Mouse (Mus musculus): ENCODE data around the gene Fhl2. TPM values are rescaled to one million over a fixed set of nuclear protein-coding genes. Genes with fewer than 3 reads are reported as not detected.

Fhl2 gene
- total and polyA plus RNA-seq, 2 experiments: 0.28 to 0.39 TPM

- 55% methylated on average over 2 of the region's 2 CpGs for WGBS
- DNase-seq (ENCODE audit: extremely low read depth, low read depth, low spot score): peak; percentile 26
- H3K27ac ChIP-seq (replicated peaks; ENCODE audit: insufficient read depth, low read depth, low read length): no peak overlapping the region
- no peaks in the 10 kb centered on the region; the same call in 1 of the 2 replicates for H3K36me3 ChIP-seq (ENCODE audit: control insufficient read depth, insufficient read depth, low read length)
- no peak for TF ChIP-seq CTCF (IDR thresholded peaks at IDR 0.05; ENCODE audit: low read depth, low read length)
- no peak for TF ChIP-seq POLR2A (IDR thresholded peaks at IDR 0.05; ENCODE audit: extremely low read depth, insufficient read depth, low read length)
- peaks cover 21% of the 10 kb centered on the region; the same call in 1 of the 2 replicates for H3K79me2 ChIP-seq (ENCODE audit: control insufficient read depth, insufficient read depth, low read length)
- H3K9ac ChIP-seq (ENCODE audit: low read depth, low read length): no peak overlapping the region
- H3K27me3 ChIP-seq (ENCODE audit: control insufficient read depth, insufficient read depth, low read length): no peaks in the 10 kb centered on the region
- peaks cover 13% of the 10 kb centered on the region; the same call in 1 of the 2 replicates for H3K4me1 ChIP-seq (ENCODE audit: control insufficient read depth, insufficient read depth, low read length)
- H3K4me3 ChIP-seq (ENCODE audit: insufficient read depth, low read depth, low read length): no peak overlapping the region
Measured at GRCm38 (mm10) chr1:43094206-43094605, 102.6 kb downstream of the Fhl2 start.

GRCm38 (mm10) chr1:43092056-43093015 is 104.4 kb downstream of the Fhl2 start:
- peaks cover 29% of the 10 kb centered on the region; the same call in 1 of the 2 replicates for H3K79me2 ChIP-seq (ENCODE audit: control insufficient read depth, insufficient read depth, low read length)
- H3K4me3 ChIP-seq (ENCODE audit: insufficient read depth, low read depth, low read length): peak overlapping the region; percentile 93
- H3K4me1 ChIP-seq (ENCODE audit: control insufficient read depth, insufficient read depth, low read length): peaks cover 13% of the 10 kb centered on the region; the same call in 1 of the 2 replicates
- TF ChIP-seq CTCF (IDR thresholded peaks at IDR 0.05; ENCODE audit: low read depth, low read length) (no peak), POLR2A (IDR thresholded peaks at IDR 0.05; ENCODE audit: extremely low read depth, insufficient read depth, low read length) (0 out of 2 replicates have a peak, but pooled peaks have one; percentile 19)
- peak overlapping the region; percentile 97 for H3K9ac ChIP-seq (ENCODE audit: low read depth, low read length)
- 4% methylated on average over 99 of the region's 102 CpGs for WGBS
- H3K36me3 ChIP-seq (ENCODE audit: control insufficient read depth, insufficient read depth, low read length): no peaks in the 10 kb centered on the region; the same call in 1 of the 2 replicates
- peak; percentile 67 for DNase-seq (ENCODE audit: extremely low read depth, low read depth, low spot score)
- peak overlapping the region; percentile 91 for H3K27ac ChIP-seq (replicated peaks; ENCODE audit: insufficient read depth, low read depth, low read length)
- no peaks in the 10 kb centered on the region for H3K27me3 ChIP-seq (ENCODE audit: control insufficient read depth, insufficient read depth, low read length)

- 13% methylated on average over 13 of the region's 13 CpGs for WGBS
- Histone ChIP-seq H3K9ac (ENCODE audit: low read depth, low read length) (peak overlapping the region; percentile 97), H3K36me3 (ENCODE audit: control insufficient read depth, insufficient read depth, low read length) (no peaks in the 10 kb centered on the region; the same call in 1 of the 2 replicates), H3K27me3 (ENCODE audit: control insufficient read depth, insufficient read depth, low read length) (no peaks in the 10 kb centered on the region), H3K4me3 (ENCODE audit: insufficient read depth, low read depth, low read length) (peak overlapping the region; percentile 93), H3K4me1 (ENCODE audit: control insufficient read depth, insufficient read depth, low read length) (peaks cover 13% of the 10 kb centered on the region; the same call in 1 of the 2 replicates), H3K27ac (replicated peaks; ENCODE audit: insufficient read depth, low read depth, low read length) (peak overlapping the region; percentile 81), H3K79me2 (ENCODE audit: control insufficient read depth, insufficient read depth, low read length) (peaks cover 35% of the 10 kb centered on the region; the same call in 1 of the 2 replicates)
- peak; percentile 43 for DNase-seq (ENCODE audit: extremely low read depth, low read depth, low spot score)
- TF ChIP-seq CTCF (IDR thresholded peaks at IDR 0.05; ENCODE audit: low read depth, low read length) (no peak), POLR2A (IDR thresholded peaks at IDR 0.05; ENCODE audit: extremely low read depth, insufficient read depth, low read length) (no peak)
Measured at GRCm38 (mm10) chr1:43091306-43092055, 105.3 kb downstream of the Fhl2 start.

- Histone ChIP-seq H3K36me3 (ENCODE audit: control insufficient read depth, insufficient read depth, low read length) (no peaks in the 10 kb centered on the region), H3K27me3 (ENCODE audit: control insufficient read depth, insufficient read depth, low read length) (no peaks in the 10 kb centered on the region), H3K4me1 (ENCODE audit: control insufficient read depth, insufficient read depth, low read length) (peaks cover 13% of the 10 kb centered on the region; the same call in 1 of the 2 replicates), H3K79me2 (ENCODE audit: control insufficient read depth, insufficient read depth, low read length) (peaks cover 41% of the 10 kb centered on the region; the same call in 1 of the 2 replicates), H3K27ac (replicated peaks; ENCODE audit: insufficient read depth, low read depth, low read length) (no peak overlapping the region), H3K4me3 (ENCODE audit: insufficient read depth, low read depth, low read length) (no peak overlapping the region), H3K9ac (ENCODE audit: low read depth, low read length) (no peak overlapping the region)
- DNase-seq (ENCODE audit: extremely low read depth, low read depth, low spot score): no peak
- WGBS: 45% methylated on average over 1 of the region's 1 CpGs
- TF ChIP-seq CTCF (IDR thresholded peaks at IDR 0.05; ENCODE audit: low read depth, low read length) (no peak), POLR2A (IDR thresholded peaks at IDR 0.05; ENCODE audit: extremely low read depth, insufficient read depth, low read length) (no peak)
Measured at GRCm38 (mm10) chr1:43090418-43090817, 106.4 kb downstream of the Fhl2 start.

- Histone ChIP-seq H3K4me3 (ENCODE audit: insufficient read depth, low read depth, low read length) (no peak overlapping the region), H3K27ac (replicated peaks; ENCODE audit: insufficient read depth, low read depth, low read length) (no peak overlapping the region), H3K27me3 (ENCODE audit: control insufficient read depth, insufficient read depth, low read length) (no peaks in the 10 kb centered on the region), H3K79me2 (ENCODE audit: control insufficient read depth, insufficient read depth, low read length) (peaks cover 35% of the 10 kb centered on the region; the same call in 1 of the 2 replicates), H3K9ac (ENCODE audit: low read depth, low read length) (no peak overlapping the region), H3K36me3 (ENCODE audit: control insufficient read depth, insufficient read depth, low read length) (no peaks in the 10 kb centered on the region), H3K4me1 (ENCODE audit: control insufficient read depth, insufficient read depth, low read length) (no peaks in the 10 kb centered on the region; the same call in 1 of the 2 replicates)
- WGBS: 74% methylated on average over 5 of the region's 5 CpGs
- TF ChIP-seq CTCF (IDR thresholded peaks at IDR 0.05; ENCODE audit: low read depth, low read length) (no peak), POLR2A (IDR thresholded peaks at IDR 0.05; ENCODE audit: extremely low read depth, insufficient read depth, low read length) (no peak)
- DNase-seq (ENCODE audit: extremely low read depth, low read depth, low spot score): no peak
Measured at GRCm38 (mm10) chr1:43082946-43083345, 113.8 kb downstream of the Fhl2 start.
